8 mouse cellular contexts compared by ENCODE assay signal in the genomic region with DNA sequence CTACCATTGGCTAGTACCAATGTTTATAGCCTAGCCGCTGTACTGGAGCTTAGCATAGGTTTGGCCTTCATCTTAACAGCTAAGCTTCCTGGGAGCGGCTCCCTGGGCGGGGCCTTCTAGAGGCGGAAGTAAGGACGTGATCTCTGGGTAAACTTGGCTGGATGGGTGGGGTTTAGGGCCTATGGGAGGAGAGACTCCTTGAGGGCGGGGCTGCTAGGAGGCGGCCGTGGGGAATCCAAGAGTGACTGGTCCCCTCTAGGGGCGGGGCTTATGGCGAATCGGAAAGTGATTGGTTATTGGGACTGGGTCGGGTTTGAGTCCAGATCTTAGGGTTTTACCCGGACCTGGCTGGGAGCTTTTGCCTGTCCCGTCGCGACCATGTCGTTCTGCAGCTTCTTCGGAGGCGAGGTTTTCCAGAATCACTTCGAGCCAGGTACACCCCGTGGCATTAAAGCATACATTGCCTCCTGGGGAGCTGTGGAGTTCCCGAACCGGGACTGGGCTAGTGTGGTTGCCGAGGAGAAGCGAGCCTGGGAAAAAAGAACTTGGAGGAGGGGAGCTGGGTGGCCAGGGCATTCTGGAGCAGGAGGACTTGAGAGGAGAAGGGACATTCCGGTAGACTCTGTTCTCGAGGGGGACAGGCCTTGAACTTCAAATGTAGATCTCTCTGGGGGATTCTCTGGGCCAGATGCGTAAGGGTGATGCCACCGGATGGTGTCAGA. TPM values are rescaled to one million over a fixed set of nuclear protein-coding genes. Genes with fewer than 3 reads are reported as not detected.
DNase-seq lines count a peak whose midpoint lies in the region; ATAC-seq lines count a peak whose summit lies in the region.

TSS of gene Msrb1 (plus strand) at position 313 of the 722 bp plus-strand sequence.

- peak within 1 kb of the TSS; percentile 74 for H3K9ac ChIP-seq in lung, embryonic 16.5 days (ENCODE audit: low read length)

- DNase-seq in MEL-GATA-1-ER (ENCODE audit: extremely low read depth, low read depth), result peak; percentile 97
- DNase-seq in cerebellum, adult 8-10 months, result peak; percentile 88
- DNase-seq in forelimb bud, embryonic 11.5 days (ENCODE audit: low read depth, low spot score), result peak; percentile 94
- DNase-seq in layer of hippocampus, adult 9-10 months (ENCODE audit: low spot score), result peak; percentile 91
- DNase-seq in ovary, postnatal 10 days (ENCODE audit: low spot score), result peak; percentile 79
- peak; percentile 93 to 97 for DNase-seq in thymus, postnatal 10 days (ENCODE audit: low spot score in 2 of 2)

- H3K36me3 ChIP-seq in lung, embryonic 16.5 days (ENCODE audit: control insufficient read depth, insufficient read depth, low read length), result peaks cover 4% of the 10 kb centered on the region

- ATAC-seq in hematopoietic stem cell, adult 5-6 weeks (replicated peaks in 1 of 2; ENCODE audit: insufficient read depth in 1 of 2, low FRiP score in 2 of 2, low TSS enrichment in 1 of 2, low read depth in 1 of 2, poor library complexity in 2 of 2, severe bottlenecking in 2 of 2), result peak; percentile 94 to 97
- ATAC-seq in lung, embryonic 16.5 days (ENCODE audit: low read depth), result peak; percentile 99

- H3K4me3 ChIP-seq in lung, embryonic 16.5 days (ENCODE audit: low read length), result peak within 1 kb of the TSS; percentile 67

- 1% methylated on average over 29 of the region's 29 CpGs for WGBS in lung, embryonic 16.5 days

- no peaks in the 10 kb centered on the region for H3K9me3 ChIP-seq in lung, embryonic 16.5 days (ENCODE audit: control insufficient read depth, low read length)

- H3K4me2 ChIP-seq in lung, embryonic 16.5 days (ENCODE audit: low read depth, low read length), result peak within 1 kb of the TSS; percentile 76

- H3K4me1 ChIP-seq in lung, embryonic 16.5 days (replicated peaks; ENCODE audit: control insufficient read depth, insufficient read depth, low read length), result peaks cover 11% of the 10 kb centered on the region

- peak within 1 kb of the TSS; percentile 62; the same call in 1 of the 2 replicates for H3K27ac ChIP-seq in lung, embryonic 16.5 days (ENCODE audit: low read length)

- H3K27me3 ChIP-seq in lung, embryonic 16.5 days (ENCODE audit: control insufficient read depth, insufficient read depth, low read depth, low read length), result no peaks in the 10 kb centered on the region

RNA-seq across cellular contexts. Expression of gene Msrb1, which starts in this region (rescaled TPM):
- total RNA-seq in hematopoietic stem cell, adult 5-6 weeks (2017), result 33.6 and 69.4 TPM in 2 replicates
- 36.1 and 39.4 TPM in 2 replicates for polyA plus RNA-seq in lung, embryonic 16.5 days (2015; fragmentation: Nextera tagmentation; extraction: Ambion mirVana)

Comparison
In these comparisons a context has a peak if more than half of its experiments do, and no peak if none do; other contexts are left out.
1. Peak in every context shown above with its lines: DNase-seq, ATAC-seq, H3K4me3 ChIP-seq and H3K27ac ChIP-seq.